Mouse (Mus musculus) heart, embryonic 14.5 days (tissue): ENCODE results near the gene Vps13c. TPM values are rescaled to one million over a fixed set of nuclear protein-coding genes. Genes with fewer than 3 reads are reported as not detected.

Source experiments
- ATAC-seq: fragments of 200-750 bp; cut with Nextera tagmentation; 2 replicates; pipeline ENCODE4 v1.8.0; 2017; ENCODE audit warnings: low read depth, moderate TSS enrichment; ENCODE audit not compliant: insufficient number of reproducible peaks, insufficient read depth, low FRiP score
- H3K27ac ChIP-seq, 2 experiments: fragments of 200-500 bp in 1 of 2; fragments of 300-500 bp in 1 of 2; sonication (generic) in 1 of 2; replicated peaks in 1 of 2; 2 replicates each; pipeline ENCODE4 v1.5.1; 2012 to 2014; ENCODE audit warnings: low read depth in 2 of 2, low read length in 2 of 2, control low read depth in 1 of 2, mild to moderate bottlenecking in 1 of 2, mixed read lengths in 1 of 2; ENCODE audit not compliant: control insufficient read depth in 1 of 2, insufficient read depth in 1 of 2
- H3K27me3 ChIP-seq: fragments of 300-500 bp; sonication (generic); 2 replicates; pipeline ENCODE4 v1.6.1; 2014; ENCODE audit warnings: mild to moderate bottlenecking, low read length, control low read depth; ENCODE audit not compliant: control insufficient read depth, insufficient read depth
- H3K36me3 ChIP-seq: fragments of 300-500 bp; sonication (generic); 2 replicates; pipeline ENCODE4 v1.6.1; 2014; ENCODE audit warnings: mild to moderate bottlenecking, control low read depth, low read length, mixed read lengths; ENCODE audit not compliant: control insufficient read depth, insufficient read depth
- H3K4me1 ChIP-seq, 2 experiments: fragments of 200-500 bp in 1 of 2; fragments of 300-500 bp in 1 of 2; sonication (generic) in 1 of 2; 2 replicates each; pipeline ENCODE4 v1.6.1; 2012 to 2014; ENCODE audit warnings: low read length in 2 of 2, control low read depth in 1 of 2, mixed read lengths in 1 of 2; ENCODE audit not compliant: control insufficient read depth in 2 of 2, insufficient read depth in 2 of 2
- H3K4me2 ChIP-seq: fragments of 300-500 bp; sonication (generic); 2 replicates; pipeline ENCODE4 v1.6.1; 2014; ENCODE audit warnings: mild to moderate bottlenecking, low read length
- H3K4me3 ChIP-seq, 2 experiments: fragments of 200-500 bp in 1 of 2; fragments of 300-500 bp in 1 of 2; sonication (generic) in 1 of 2; 2 replicates each; pipeline ENCODE4 v1.5.1; 2012 to 2014; ENCODE audit warnings: low read length in 2 of 2, mild to moderate bottlenecking in 2 of 2, control low read depth in 1 of 2, low read depth in 1 of 2, moderate library complexity in 1 of 2; ENCODE audit not compliant: control insufficient read depth in 1 of 2, insufficient read depth in 1 of 2
- H3K9ac ChIP-seq: fragments of 300-500 bp; sonication (generic); 2 replicates; pipeline ENCODE4 v1.6.1; 2014; ENCODE audit warnings: mild to moderate bottlenecking, low read length
- H3K9me3 ChIP-seq: fragments of 300-500 bp; sonication (generic); 2 replicates; pipeline ENCODE4 v1.6.1; 2016; ENCODE audit warnings: low read length, control low read depth; ENCODE audit not compliant: control insufficient read depth
- WGBS: fragments of 180-500 bp; shearing (Covaris S2); extraction: QIAGEN DNeasy Blood & Tissue Kit; methylation state at CpG from one replicate; pipeline ENCODE4 v1.1.7; 2014; 5-methylcytosine and 5-hydroxymethylcytosine counted together
- polyA plus RNA-seq: library from polyadenylated mRNA; unstranded; fragments of >200 nt; fragmentation: Nextera tagmentation; extraction: Ambion mirVana; gene quantifications from 2 replicates; pipeline ENCODE4 v1.2.1, GENCODE M21; 2014

Vps13c gene
- polyA plus RNA-seq, 1 experiment from 2014 or later: 7.1 TPM

DNA sequence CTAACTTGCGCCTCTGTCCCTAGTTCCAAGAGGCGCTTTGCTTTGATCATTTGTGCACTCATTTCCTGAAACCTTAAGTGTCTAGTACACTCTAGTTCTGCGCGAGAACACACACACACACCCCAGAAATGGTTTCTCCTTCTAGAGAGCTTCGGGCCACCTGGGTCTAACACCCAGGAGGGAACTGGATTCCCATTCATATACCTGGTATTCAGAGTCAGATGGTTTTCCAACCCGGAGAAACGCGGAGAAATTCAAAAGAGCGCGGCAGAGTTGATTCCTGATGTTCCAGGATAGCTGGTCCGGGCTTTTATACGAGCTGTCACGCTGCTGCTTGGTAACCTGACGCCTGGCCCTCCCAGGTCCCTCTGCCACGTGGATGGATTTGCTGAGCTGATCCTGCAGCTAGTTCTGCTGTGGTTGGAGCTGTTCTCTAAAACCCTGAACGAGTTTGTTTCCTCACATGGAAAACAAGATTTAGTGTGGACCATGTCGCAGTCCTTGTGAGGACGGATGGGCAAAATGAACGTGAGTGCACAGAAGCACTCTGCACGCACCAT lies 8.1 kb upstream of the Vps13c start, which contains the start of gene C2cd4a:
C2cd4a (minus strand) TSS at position 285 of the 560 bp plus-strand sequence.
- Histone ChIP-seq H3K27me3 (peaks cover 43% of the 10 kb centered on the region), H3K4me3 (peak within 1 kb of the TSS; percentile 39 to 59), H3K4me1 (peaks cover 4 to 10% of the 10 kb centered on the region in 2 experiments), H3K4me2 (peak within 1 kb of the TSS; percentile 95), H3K36me3 (no peaks in the 10 kb centered on the region), H3K9ac (peak within 1 kb of the TSS; percentile 65), H3K9me3 (0 out of 2 replicates have a peak, but pooled peaks cover 4% of the 10 kb centered on the region), H3K27ac (no peak within 1 kb of the TSS; a peak in 1 of 4 replicates)
- WGBS: 5% methylated on average over 20 of the region's 20 CpGs
- ATAC-seq: no peak

- Histone ChIP-seq H3K4me3 (no peak overlapping the region), H3K36me3 (no peaks in the 10 kb centered on the region), H3K9ac (no peak overlapping the region), H3K9me3 (0 out of 2 replicates have a peak, but pooled peaks cover 4% of the 10 kb centered on the region), H3K27ac (no peak overlapping the region), H3K4me1 (peaks cover 4 to 10% of the 10 kb centered on the region in 2 experiments), H3K4me2 (no peak overlapping the region), H3K27me3 (peaks cover 34% of the 10 kb centered on the region)
- 88% methylated on average over 5 of the region's 5 CpGs for WGBS
- ATAC-seq: no peak
Observed at GRCm38 (mm10) chr9:67834535-67834934, 5.7 kb upstream of the Vps13c start.

GRCm38 (mm10) chr9:67837311-67837710 lies 2.9 kb upstream of the Vps13c start:
- WGBS: 77% methylated on average over 2 of the region's 2 CpGs
- H3K4me3 ChIP-seq: no peak overlapping the region
- H3K4me1 ChIP-seq: peaks cover 3 to 9% of the 10 kb centered on the region in 2 experiments; a peak in 3 of 4 replicates
- H3K9me3 ChIP-seq: 0 out of 2 replicates have a peak, but pooled peaks cover 4% of the 10 kb centered on the region
- no peak for ATAC-seq
- H3K27ac ChIP-seq: no peak overlapping the region
- H3K36me3 ChIP-seq: no peaks in the 10 kb centered on the region
- H3K27me3 ChIP-seq: peaks cover 13% of the 10 kb centered on the region
- no peak overlapping the region for H3K4me2 ChIP-seq
- no peak overlapping the region for H3K9ac ChIP-seq

DNA sequence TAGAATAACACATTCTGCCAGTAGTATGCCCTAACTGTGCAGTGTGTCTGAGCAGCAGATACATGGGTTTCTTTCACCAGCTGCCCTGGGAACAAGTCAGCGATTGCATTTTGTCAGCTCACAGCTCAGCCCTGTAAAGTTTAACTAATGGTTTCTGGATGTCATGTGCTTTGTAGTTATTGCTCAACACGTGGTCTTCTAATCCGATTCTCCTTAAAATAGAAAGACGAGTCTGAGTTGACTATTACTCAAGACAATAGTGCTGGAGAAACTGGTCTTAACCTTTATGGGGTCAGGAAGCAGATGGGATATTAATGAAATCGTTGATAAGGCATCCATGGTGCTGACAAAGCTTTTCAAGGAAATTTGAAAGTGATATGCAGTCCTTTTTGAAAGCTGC lies 2.6 kb downstream of the Vps13c start:
- Histone ChIP-seq H3K36me3 (no peaks in the 10 kb centered on the region), H3K27ac (no peak overlapping the region), H3K9ac (no peak overlapping the region), H3K4me2 (no peak overlapping the region), H3K4me1 (peaks cover 2 to 10% of the 10 kb centered on the region in 2 experiments), H3K4me3 (no peak overlapping the region), H3K27me3 (no peaks in the 10 kb centered on the region), H3K9me3 (no peaks in the 10 kb centered on the region)
- 37% methylated on average over 5 of the region's 5 CpGs for whole genome bisulfite sequencing
- no peak for ATAC-seq

- ATAC-seq: no peak
- H3K4me1 ChIP-seq: peaks cover 4 to 16% of the 10 kb centered on the region in 2 experiments; a peak in 3 of 4 replicates
- H3K27ac ChIP-seq: no peak overlapping the region
- no peaks in the 10 kb centered on the region for H3K36me3 ChIP-seq
- H3K4me2 ChIP-seq: no peak overlapping the region
- no peaks in the 10 kb centered on the region for H3K9me3 ChIP-seq
- no peak overlapping the region for H3K4me3 ChIP-seq
- no peak overlapping the region for H3K9ac ChIP-seq
- 88% methylated on average over 4 of the region's 4 CpGs for WGBS
- no peaks in the 10 kb centered on the region for H3K27me3 ChIP-seq
Observed at GRCm38 (mm10) chr9:67845012-67845411, 4.8 kb downstream of the Vps13c start.

- H3K4me2 ChIP-seq: no peak overlapping the region
- no peaks in the 10 kb centered on the region for H3K9me3 ChIP-seq
- H3K36me3 ChIP-seq: no peaks in the 10 kb centered on the region
- 76% methylated on average over 5 of the region's 5 CpGs for WGBS
- H3K4me1 ChIP-seq: peaks cover 4 to 16% of the 10 kb centered on the region in 2 experiments; a peak in 3 of 4 replicates
- no peak overlapping the region for H3K27ac ChIP-seq
- H3K4me3 ChIP-seq: no peak overlapping the region
- H3K9ac ChIP-seq: no peak overlapping the region
- ATAC-seq: no peak
- H3K27me3 ChIP-seq: no peaks in the 10 kb centered on the region
Observed at GRCm38 (mm10) chr9:67845648-67846047, 5.5 kb downstream of the Vps13c start.

DNA sequence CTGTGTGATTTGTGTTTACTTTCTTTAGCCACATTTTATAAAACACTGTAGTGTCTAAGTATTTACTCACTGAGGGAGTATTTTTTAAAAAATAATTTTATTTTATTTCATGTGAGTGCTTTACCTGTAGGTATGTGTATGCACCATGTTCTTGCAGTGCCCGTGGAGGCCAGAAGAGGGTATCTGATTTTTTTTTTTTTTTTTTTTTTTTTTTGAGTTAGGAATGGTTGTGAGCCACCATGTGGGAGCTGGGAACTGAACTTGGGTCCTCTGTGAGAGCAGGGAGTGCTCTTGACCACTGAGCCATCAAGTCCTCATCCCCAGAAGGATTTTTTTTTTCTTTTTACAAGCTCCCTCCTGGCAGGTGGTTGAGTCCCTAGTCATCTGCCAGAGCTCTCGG lies 5.9 kb downstream of the Vps13c start:
- no peaks in the 10 kb centered on the region for H3K9me3 ChIP-seq
- H3K9ac ChIP-seq: no peak overlapping the region
- WGBS: 98% methylated on average over 2 of the region's 2 CpGs
- H3K4me3 ChIP-seq: no peak overlapping the region
- no peaks in the 10 kb centered on the region for H3K27me3 ChIP-seq
- ATAC-seq: no peak
- H3K27ac ChIP-seq: no peak overlapping the region
- H3K4me1 ChIP-seq: peaks cover 4 to 13% of the 10 kb centered on the region in 2 experiments; a peak in 3 of 4 replicates
- no peaks in the 10 kb centered on the region for H3K36me3 ChIP-seq
- H3K4me2 ChIP-seq: no peak overlapping the region

DNA sequence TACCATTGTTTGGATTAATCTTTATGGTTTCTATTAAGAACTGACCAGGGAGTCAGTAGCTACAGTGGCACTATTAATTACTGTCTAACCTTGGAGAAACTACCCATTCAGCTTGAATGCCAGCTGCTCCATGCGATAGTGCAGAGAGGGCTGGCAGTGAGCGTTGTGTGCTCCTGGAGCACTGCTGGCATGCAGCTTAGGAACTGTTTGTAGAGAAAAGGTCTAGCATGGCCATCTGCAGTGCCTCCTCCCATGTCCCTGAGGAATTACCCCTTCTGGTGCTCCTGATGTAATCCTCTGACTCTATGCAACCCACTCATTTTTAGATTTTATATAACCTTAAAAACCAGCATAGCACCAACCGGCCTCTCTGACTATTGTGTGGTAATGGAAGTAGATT lies 7.4 kb downstream of the Vps13c start:
- H3K27ac ChIP-seq: no peak overlapping the region
- WGBS: 91% methylated on average over 3 of the region's 3 CpGs

More for the DNA sequence above, 7.4 kb downstream of the Vps13c start:
- H3K4me1 ChIP-seq: peaks cover 4 to 9% of the 10 kb centered on the region in 2 experiments; a peak in 2 of 4 replicates
- no peaks in the 10 kb centered on the region for H3K9me3 ChIP-seq
- no peaks in the 10 kb centered on the region for H3K36me3 ChIP-seq
- no peak overlapping the region for H3K4me2 ChIP-seq
- no peak overlapping the region for H3K4me3 ChIP-seq
- H3K9ac ChIP-seq: no peak overlapping the region
- no peak for ATAC-seq
- H3K27me3 ChIP-seq: no peaks in the 10 kb centered on the region
